Mouse (Mus musculus) stomach, postnatal 0 days (tissue): ENCODE measurements around the gene Neurog2.

ENCODE experiments used
- CTCF ChIP-seq: IDR thresholded peaks from 2 replicates; pipeline ENCODE4 v1.5.1; 2016; ENCODE audit warnings: antibody characterized with exemption, low read depth, mild to moderate bottlenecking, moderate library complexity
- EP300 ChIP-seq: optimal IDR thresholded peaks from 2 replicates; pipeline ENCODE3; 2016; ENCODE audit warnings: antibody characterized with exemption

DNA sequence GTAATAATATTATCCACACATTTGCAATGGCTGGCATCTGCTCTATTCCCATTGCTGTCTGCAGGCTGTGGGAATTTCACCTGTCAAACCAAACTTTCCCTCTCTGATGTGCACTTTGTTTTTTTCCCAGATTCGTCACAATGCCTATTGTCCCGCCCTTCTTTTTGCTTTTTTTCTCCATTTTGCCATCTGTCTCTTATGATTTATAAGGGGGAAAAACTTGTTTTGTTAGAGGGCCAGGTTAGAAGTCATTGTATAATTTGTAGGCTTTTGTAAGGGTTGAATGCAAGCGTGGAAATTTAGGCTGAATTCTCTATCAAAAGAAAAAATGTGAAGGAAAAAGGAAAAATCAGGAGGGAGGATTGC is 2.0 kb downstream of the Neurog2 start:
- TF ChIP-seq EP300 = no peak
- no peak for TF ChIP-seq CTCF
